Mouse (Mus musculus): Measurements from ENCODE around the gene Ifngr2. TPM values are rescaled to one million over a fixed set of nuclear protein-coding genes. Genes with fewer than 3 reads are reported as not detected.
A peak's percentile ranks its signal among the peaks of the same experiment; 100 is the strongest.

Ifngr2 gene
- polyA plus RNA-seq, 1 experiment, result 34.3 TPM

DNA sequence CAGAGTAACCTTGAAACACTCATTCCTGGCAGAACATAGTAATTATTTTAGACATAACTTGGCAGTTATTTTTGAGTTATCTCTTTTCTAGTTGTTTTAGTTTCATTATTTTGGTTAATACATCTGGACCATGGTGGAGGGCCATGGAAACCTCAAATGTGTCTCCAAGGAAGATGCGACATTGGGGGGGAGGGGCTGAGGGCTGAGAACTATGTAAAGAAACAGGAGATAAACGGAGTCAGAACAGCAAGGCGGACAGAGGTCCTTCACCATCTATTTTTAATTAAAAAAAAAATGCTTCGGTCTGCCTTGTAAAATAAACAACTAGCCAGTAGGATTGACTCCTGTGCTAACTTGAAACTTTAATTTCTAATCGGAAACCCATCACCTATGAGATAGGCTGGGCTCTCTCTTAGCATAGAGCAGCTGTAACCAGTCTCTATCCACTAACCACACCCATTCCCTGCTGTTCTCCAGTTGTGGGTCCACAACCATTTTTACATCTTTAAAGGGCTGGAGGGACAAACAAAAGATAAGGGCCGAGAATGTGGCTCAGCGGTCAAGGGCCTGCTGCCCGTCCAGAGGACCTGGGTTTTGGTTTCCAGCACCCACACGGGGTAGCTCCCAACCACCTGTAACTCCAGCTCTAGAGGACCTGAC is 18.6 kb downstream of the Ifngr2 start:
- DNase-seq (ENCODE audit: low spot score), result no peak

DNA sequence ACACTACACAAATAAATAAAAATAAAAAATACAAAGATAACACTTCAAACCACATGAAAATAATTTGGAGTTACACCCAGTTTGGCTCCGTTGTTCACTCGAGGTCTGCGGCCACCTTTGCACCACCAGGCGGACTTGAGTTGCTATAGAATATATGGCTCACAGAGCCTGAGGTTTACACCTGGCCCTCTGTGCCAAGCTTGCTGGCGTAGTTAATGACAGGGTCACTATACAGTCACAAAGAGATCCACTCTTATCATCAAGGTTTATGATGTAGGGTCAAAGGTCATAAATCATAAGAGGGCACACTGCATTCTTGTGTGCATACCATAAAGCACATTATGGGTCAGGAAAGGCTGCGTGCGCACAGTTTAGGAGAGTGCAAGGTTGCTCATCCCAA is 19.1 kb downstream of the Ifngr2 start:
- no peak for DNase-seq (ENCODE audit: low spot score)

GRCm38 (mm10) chr16:91568960-91569359 is 22.1 kb downstream of the Ifngr2 start:
- no peak for DNase-seq (ENCODE audit: low spot score)

DNA sequence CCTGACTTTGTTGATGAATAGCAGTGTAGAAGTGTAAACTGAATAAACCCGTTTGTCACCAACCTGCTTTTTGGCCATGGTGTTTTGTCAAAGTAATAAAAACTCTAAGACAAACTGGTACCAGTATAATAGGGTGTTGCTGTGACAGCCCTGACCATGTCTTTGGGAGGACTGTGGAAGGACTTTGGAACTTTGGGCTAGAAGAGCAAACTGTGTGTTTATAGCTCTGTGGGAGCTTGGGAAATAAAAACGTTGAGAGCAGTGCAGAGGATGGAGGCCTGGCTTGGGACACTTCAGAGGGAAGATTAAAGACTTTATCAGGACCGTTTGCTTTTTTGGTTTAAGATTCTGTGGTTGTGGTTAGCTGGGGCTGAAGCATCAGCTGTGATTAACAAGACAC is 24.2 kb downstream of the Ifngr2 start:
- DNase-seq (ENCODE audit: low spot score), result no peak

GRCm38 (mm10) chr16:91575151-91575550 is 28.3 kb downstream of the Ifngr2 start:
- no peak for DNase-seq (ENCODE audit: low spot score)

DNA sequence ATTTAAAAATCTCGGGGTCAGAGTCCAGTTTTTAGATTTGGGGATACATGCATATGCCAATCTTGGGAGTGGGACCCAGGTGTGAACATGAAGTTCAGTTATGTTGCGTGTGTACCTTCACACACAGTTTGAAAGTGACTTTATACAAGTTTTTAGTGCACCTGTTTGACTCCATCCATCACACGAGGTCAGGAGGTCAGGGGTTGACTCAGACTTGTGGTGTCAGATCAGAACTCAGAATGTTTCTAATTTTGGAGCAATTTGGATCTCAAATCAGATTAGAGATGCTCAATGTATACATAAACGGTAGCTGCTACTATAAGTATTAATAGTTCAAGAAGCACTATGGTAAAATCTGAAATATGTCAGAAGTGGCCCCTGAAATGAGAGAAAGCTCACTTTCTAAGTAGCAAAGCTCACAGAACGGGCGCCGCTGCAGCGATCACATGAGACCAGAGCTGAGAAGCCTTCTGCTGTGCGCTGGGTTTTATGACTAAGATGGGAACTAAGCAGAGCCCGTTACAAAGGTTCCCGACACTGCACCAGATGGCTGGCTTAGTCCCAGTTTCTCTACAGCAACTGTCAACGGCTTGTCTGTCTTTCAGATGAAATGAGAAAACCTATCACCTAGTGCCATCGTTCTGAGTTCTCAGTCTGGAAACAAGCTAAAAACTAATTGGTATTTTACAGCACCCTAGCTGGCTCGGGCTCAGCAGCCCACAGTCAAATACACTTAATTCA is 32.3 kb downstream of the Ifngr2 start:
- no peak for DNase-seq (ENCODE audit: low spot score)

DNA sequence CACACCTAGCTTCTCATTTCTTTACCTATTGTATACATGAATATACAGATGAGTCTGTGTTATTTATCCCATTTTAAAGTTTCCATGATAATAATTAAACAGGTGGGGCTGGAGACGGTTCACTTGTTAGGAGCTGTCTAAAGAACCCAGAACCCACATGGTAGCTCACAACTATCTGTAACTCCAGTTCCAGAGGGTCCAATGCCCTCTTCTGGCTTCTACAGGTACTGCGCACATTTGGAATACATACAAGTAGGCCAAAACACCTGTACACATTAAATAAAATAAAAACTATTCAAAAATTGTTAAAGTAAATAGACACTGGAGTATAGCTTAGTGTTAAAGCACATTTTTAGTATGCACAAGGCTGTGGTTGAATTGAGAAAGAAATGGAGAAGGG is 35.4 kb downstream of the Ifngr2 start:
- DNase-seq (ENCODE audit: low spot score), result no peak

DNA sequence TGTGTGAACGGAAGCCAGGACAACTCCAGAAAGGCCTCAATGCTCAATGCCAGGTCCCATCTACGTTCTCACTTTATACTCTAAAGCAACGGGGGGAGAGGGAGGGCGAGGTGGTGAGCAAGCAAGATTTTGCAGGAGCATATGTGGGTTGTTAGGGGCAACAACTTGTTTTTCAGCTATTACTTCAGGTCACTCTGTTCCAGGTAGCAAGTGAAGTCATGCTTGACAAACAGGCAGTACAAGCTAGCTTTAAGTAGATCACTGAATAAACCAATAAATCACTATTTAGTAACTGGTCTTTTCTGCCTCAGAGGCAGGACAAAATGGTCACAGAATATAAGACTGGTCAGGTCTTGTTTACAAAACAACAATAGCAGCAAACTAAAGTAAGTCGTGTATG is 38.7 kb downstream of the Ifngr2 start:
- no peak for DNase-seq (ENCODE audit: low spot score)

GRCm38 (mm10) chr16:91586244-91586643 is 39.4 kb downstream of the Ifngr2 start:
- no peak for DNase-seq (ENCODE audit: low spot score)

- no peak for DNase-seq (ENCODE audit: low spot score)
These were observed 41.0 kb downstream of the Ifngr2 start for GRCm38 (mm10) chr16:91587730-91588453.

- DNase-seq (ENCODE audit: low spot score), result no peak
These were observed 41.8 kb downstream of the Ifngr2 start for GRCm38 (mm10) chr16:91588703-91589102.

DNA sequence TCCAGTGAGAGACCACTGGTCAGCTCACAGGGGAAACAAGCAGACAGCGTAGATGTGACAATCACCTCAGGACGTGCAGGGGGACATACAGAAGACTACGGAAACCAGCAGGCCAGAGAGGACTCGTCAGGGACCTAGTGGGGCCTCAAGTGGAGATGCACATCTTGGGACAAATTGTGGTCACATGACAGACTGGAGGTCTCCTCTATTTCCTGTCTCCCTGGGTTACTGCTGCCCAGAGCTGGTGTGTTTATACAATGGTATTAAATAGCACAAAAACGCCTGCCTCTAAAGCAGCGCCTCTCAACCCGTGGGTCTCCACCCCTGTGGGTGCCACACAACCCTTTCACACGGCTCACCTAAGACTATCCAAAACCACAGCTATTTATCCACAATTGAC is 45.3 kb downstream of the Ifngr2 start:
- no peak for DNase-seq (ENCODE audit: low spot score)

DNA sequence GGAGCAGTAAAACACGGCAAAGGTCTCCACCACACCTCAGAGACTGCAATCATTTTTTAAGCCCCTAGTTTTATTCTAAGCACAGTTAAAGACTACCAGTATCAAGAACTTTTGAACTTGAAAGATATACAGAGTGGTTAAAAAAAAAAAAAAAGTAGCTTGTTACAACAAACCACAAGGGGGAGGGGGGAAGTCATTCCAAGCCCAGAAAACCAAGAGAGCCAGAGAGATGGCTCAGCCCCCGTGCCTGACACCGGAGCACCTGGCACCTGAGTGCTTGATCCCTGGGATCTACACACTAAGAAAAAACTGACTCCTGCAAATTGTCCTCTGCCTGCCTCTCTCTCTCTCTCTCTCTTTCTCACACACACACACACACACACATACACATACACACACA is 46.4 kb downstream of the Ifngr2 start:
- DNase-seq (ENCODE audit: low spot score), result no peak

DNA sequence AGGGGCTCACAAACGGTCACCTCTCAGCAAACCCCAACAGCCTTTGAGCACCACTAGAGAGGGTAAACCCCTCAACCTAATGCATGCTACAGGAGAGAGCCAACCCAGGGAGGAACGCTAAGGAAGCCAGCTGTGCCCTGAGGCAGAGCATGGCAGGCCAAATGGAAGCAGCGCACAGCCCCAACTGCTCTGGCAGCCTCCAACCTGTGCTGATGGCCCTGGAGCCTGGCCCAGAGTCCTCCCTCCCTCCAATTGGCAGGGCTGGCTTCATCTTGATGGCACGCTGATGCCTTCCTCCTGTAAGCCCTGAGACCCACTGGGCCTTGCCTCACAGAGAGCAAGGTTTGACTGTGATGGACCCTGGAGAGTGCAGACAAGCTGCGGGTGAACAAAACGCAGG is 48.2 kb downstream of the Ifngr2 start:
- DNase-seq (ENCODE audit: low spot score), result no peak

GRCm38 (mm10) chr16:91596397-91596778 is 49.5 kb downstream of the Ifngr2 start:
- no peak for DNase-seq (ENCODE audit: low spot score)

- no peak for DNase-seq (ENCODE audit: low spot score)
These were observed 50.2 kb downstream of the Ifngr2 start for GRCm38 (mm10) chr16:91596779-91597671.

- DNase-seq (ENCODE audit: low spot score), result peak; percentile 96
These were observed 50.8 kb downstream of the Ifngr2 start, which contains the start of gene Tmem50b for GRCm38 (mm10) chr16:91597672-91598010. Tmem50b (minus strand) TSS chr16:91597800.

DNA sequence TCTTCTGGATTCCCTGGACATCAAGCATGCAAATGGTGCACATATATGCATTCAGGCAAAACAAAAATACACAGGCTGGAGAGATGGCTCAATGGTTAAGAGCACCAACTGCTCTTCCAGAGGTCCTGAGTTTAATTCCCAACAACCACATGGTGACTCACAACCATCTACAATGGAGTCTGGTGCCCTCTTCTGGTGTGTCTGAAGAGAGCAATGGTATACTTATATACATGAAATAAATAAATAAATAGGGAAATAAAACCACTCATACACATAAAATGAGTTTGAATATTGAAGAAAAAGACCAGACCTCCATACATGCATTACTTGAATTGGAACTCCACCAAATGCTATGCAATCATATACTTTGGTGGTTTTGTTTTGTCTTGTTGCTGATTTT is 52.4 kb downstream of the Ifngr2 start:
- no peak for DNase-seq (ENCODE audit: low spot score)

GRCm38 (mm10) chr16:91601081-91601480 is 54.2 kb downstream of the Ifngr2 start:
- no peak for DNase-seq (ENCODE audit: low spot score)

DNA sequence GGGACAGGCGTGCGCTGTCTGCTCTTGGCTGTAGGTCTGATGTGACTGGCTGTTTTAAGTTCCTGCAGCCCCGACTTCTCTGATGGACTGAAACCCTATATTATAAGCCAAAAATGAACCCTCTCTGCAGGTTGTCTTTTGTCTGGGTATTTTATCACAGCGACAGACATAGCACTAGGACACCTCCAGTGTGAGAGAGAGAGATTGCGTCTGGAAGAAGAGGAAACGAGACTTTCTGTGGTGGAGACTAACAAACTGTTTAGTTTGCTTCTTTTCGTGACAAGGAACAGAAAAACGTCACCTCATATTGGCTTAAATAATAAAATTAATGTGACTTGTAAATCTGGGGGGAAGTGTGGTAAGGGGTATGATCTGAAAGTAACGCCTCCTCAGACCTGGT is 54.8 kb downstream of the Ifngr2 start:
- no peak for DNase-seq (ENCODE audit: low spot score)

DNA sequence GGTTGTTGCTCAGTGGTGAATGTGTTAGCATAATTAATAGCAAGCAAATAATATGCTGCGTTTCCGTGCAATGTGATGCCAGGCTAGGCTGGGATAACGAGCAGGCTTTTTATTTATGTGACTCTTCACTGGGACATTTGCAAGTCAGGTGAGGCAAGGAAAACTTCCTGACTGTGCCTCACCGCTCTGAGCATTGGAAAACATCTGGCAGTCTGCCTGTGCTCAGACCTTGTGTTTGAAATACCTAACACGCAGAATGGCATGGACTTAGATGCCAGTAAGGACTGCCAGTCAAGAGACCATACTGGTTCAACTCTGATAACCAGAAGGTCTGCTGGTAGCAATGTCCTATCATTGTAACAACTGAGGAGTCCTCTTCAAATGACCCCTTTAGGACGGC is 58.3 kb downstream of the Ifngr2 start:
- DNase-seq (ENCODE audit: low spot score), result no peak

DNA sequence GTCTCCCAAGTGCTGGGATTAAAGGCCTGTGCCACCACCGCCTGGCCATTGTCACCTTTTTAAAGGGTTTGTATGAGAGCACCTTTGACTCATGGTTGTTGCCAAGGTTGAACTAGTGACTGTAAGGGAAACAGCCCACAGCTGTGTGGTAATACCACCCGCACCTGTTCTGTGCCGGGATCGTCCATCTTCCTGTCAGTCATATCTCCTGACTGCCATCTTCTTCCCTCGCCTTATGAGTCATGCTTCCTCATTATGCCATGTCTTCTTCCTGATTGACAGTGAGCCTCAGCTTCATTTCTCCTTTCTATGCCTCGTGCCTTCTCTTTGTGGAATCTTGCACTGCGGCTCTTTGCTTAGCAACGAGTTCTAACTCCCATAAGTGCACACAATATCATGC is 60.1 kb downstream of the Ifngr2 start:
- no peak for DNase-seq (ENCODE audit: low spot score)
